Mouse (Mus musculus): ENCODE measurements at regions not wholly inside any gene's neighbourhood (a gene's known extent, or its start where the extent isn't known, plus 50 kb on each side); places are given as distances from the start of the nearest gene placed in this dataset.

DNA sequence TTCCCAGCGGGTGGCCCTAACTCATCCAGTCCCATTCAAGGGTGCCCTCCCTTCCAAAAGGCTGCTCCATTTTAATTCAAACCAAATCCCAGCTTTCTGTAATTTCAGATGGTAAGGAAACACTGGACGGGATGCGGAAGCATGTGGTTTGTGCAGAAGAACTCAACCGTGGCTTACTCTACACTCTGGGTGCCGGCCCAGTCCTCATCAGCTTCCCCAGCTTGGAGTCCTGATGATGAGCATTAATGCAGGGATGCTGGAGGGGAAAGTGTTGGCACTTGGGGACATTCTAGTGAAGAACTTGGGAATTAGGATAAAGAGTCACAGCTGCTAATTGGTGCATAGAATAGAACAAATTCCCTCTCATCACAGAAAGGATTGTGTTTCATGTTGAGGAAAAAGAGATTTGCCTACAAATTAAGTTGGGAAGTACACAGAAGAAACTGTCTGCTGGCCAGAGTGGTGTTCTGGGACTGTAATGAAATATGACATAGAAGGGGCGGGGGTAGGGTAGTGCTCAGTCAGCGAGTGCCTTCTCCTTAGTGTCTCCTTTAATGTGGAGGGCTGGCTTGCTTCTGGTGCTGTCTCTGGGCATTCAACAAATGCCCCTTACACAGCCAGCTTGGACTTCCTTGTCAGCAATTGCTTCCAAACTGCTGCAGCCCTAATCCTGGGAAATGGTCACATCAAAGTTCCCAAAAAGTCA is 285.0 kb upstream of the Bmper start:
- DNase-seq (ENCODE audit: low spot score in 2 of 2): peak in 1 of 2 experiments; percentile 24

DNA sequence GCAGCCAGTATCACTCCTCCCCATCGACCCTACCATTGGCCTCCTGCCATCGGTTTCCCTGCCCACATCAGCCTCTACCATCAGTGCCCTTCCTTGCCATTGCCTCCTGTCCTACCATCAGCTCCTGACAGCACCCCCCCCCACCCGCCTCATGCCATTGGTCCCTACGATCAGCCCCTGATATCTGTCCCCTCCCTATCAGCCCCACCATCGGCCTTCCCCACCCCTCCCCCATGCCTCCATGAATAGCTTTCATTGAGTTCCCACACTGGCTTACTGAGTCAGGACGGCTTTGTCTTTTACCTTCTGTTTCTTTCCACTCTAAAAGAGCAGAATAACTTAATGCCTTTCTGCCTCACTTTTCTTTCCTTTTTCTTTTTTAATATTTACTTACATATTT is 277.9 kb upstream of the Bmper start:
- no peak for DNase-seq (ENCODE audit: low spot score in 2 of 2)

DNA sequence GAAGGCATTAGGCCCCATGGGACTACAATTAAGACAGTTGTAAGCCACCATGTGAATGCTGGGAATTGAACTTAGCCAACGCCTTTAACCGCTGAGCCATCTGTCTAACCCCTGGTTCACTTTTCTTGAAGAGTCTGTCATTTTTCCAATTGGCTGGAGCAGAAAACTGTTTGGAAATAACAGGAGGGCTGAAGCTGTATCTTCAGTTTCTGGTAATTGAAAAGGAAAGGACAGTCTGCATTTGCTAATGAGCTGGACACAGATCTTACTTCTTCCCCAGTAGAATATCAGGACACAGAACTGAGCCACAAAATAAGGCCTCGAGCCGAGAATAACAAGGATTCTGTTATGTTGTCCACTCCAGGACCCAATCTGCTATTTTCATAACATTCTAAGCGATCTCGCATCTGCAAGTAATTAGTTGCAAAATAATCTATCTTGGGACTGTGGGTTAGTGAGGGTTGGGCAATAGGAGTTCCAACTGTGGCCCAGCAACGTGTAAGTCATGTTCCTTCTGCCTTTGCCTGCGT is 277.4 kb upstream of the Bmper start:
- no peak for DNase-seq (ENCODE audit: low spot score in 2 of 2)

DNA sequence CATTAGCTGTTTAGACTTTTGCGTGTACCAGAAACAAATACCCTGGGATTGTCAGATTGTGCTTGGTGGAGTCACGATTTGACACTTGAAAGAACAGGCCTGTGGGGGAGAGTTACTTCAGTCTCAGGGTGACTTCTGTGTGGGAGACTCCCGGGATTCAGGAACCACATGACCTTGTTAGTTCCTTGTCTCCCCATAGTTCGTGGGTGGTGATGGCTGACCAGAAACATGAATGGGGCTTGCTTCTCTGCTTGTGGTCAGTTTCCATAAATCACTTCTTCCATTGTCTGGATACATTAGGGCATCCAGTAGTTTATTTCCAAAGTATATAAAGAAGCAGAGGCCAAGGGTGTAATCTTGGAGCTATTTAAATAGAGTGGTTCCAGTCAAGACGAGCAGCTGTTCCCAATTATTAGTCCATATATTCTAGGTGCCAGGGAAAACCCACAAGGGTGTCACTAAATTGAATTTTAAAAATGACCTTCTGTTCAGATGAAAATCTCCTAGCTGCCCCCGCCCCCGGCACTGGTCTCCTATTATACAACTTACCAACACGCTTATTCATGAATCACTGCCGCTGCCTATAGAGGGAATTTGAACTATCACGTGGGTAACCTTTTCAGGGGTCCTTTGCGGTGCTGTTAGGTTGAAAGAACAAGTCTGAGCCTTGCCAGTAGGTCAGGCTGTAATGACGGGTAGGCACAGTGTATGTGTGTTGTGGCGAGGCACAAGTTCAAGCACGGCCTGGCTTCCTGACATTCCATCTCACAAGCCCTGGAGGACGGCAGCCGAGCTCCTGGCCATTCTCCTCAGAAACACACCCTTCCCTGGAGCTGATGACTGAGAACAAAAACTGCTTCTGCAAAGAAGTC is 270.1 kb upstream of the Bmper start:
- DNase-seq (ENCODE audit: low spot score in 2 of 2): no peak

DNA sequence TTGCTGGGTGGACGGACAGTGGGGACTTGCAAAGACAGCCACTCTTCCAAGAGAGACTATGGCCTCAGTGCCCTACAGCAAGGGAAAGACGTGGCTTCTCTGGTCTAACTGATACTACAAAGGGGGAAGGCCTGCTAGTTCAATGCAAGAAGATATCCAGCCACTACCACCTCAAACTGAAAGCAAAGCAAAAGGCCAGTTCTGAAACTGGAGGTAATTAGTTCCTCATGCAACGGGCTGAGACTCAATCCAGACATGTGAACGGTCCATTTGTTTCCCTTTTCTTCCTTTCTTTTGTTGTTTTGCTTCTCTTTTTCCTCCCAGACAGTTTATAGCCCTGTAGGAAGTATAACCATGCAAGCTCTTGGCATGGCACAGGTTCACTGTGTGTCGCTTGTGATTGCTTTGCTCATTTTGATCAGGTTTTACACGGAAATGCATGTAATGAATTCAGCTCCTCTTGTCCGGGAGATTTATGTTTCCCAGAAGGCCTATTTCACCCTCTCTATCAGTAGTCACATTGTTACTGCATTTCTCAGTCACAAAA is 260.5 kb upstream of the Bmper start:
- no peak for DNase-seq (ENCODE audit: low spot score in 2 of 2)

DNA sequence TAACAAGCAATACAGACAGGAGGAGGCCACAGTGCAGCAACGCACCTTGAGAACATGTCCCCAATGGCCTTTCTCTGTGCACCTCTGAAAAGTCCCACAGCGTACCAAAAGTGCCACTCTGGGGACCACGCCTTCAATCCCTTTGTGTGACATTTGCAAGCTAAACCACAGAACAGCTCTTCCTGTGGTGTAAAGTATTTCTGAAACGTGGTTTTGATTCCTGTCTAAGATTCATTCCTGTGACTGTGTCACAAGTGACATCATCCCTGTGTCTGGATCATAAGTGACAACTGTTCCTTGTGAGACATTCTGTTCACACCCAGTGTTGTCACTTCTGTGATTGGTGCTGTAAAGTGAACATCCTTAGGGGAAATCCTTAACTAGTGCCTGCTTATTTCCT is 251.6 kb upstream of the Bmper start:
- no peak for DNase-seq (ENCODE audit: low spot score in 2 of 2)

DNA sequence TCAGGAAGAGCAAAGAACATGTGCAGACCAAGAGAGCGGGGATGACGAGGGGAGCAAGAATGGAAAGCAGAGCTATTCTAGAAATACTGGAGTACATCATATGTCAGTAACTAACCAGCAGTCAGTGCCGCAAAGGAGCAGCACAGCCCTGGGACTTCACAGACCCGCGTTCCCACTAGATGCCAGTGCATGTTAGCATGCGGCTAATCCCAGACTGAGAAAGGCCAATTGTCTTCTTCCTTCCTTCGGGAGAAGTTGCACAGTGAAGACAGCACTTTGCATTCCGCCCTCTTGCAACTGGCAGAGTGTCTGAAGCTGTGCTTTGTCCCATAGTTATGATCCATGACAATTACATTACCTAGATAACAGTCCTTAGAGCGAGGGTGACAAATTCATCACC is 246.1 kb upstream of the Bmper start:
- no peak for DNase-seq (ENCODE audit: low spot score in 2 of 2)

DNA sequence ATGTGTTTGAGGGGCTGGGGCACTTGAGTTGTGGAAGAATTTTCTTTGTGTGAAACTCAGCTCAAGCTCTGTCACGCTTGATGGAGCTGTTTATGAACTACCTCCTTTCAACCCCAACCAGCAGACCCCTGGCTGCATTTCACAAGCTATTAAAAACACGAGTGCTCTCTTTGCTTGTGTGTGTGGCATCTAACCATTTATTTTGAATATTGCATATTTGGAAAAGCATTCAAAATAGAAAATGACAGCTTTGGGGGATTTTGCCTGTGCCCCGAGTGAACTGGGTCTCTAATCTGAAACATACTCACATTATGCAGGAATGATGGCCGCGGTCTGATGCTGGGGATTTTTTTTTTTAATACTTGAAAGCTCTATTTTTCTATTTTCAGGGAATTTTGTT is 243.2 kb upstream of the Bmper start:
- no peak for DNase-seq (ENCODE audit: low spot score in 2 of 2)

DNA sequence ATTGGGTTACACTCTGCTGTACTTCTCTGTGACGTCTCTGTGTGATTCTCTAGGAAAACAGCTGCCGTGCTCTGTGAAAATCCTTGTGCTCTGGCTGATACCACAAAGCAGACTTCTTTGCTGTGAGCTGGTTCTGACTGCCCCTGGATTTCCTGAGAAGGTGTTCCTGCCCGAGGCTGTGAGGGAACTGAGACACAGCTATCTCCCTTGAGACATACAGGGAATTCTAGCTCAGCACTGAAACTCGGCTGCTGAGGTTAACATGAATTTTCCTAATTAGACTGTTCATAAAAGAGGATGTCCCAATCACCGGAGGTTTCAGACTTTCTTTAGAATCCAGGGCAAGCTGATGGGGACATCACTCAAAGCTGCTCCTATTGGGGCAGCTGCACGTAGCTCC is 233.4 kb upstream of the Bmper start:
- DNase-seq (ENCODE audit: low spot score in 2 of 2): no peak

DNA sequence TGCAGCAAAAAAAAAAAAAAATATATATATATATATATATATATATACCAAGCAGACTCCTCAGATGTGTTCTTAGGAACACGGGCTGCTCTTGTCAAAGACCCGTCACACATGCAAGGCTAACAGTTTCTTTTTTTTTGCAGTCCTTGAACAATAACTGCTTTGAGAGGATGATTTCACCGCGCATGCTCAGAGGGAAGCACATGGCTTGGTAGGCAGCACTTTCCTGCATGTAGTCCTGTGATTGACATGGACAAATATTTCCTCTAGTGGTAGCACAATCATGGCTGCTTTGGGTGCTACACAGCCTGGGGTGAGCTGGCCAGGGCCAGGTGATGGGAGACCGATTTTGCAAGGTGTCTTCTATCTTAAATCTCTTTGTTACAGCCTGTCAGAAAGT is 229.3 kb upstream of the Bmper start:
- DNase-seq (ENCODE audit: low spot score in 2 of 2): no peak

DNA sequence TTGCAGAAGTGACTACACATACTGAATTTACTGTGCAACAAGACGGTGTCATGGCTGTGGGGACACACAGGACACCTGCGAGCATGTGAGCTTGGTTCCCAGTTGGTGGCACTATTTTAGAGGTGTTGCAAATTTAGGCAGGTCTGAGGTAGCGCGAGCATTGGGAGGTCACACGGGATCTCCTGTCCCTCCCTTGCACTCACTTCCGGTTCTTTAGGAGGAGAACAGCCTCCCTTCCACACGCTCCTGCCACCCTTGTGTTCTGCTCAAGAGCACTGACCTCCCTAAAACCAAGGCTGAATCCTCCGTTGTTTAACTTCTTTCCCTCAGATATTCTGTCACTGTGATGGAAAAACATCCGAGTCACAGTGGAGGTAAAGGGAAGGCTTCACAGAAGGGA is 227.3 kb upstream of the Bmper start:
- no peak for DNase-seq (ENCODE audit: low spot score in 2 of 2)

DNA sequence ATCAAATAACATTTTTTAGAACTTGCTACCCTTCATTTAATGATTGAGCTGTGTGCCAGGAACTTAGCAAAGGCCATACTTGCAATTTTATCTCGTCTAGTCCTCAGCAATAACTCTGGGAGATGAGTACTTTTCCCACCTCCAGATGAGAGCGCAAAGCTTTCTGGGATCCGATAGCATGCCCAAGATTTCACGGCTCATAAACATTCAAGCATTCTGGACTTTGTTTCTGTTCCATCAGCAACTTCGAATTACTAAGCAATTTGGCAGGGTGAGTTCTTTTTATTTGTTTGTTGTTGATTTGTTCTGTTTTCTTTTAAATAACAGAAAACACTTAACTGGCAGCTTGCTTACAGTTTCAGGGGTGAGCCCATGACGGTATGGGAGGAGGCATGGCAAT is 224.6 kb upstream of the Bmper start:
- DNase-seq (ENCODE audit: low spot score in 2 of 2): no peak

DNA sequence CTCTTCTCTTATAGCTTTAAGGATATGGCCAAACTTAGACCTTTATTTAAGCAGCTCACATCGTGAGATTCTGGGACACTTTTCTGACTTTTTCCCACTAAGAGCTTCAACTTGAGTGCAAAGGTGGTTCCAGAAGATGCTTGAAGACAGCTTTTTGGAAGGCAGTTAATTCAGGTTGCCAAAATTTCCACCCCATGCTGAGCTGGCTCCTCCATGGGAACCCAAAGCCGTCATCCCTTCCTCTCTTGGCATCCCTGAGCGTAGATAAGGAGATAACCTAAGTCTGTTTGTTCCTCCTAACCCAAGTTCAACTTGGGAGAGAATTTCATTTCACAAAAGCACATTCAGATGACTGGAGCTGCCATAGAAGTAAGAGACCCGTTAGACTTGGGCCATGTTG is 223.7 kb upstream of the Bmper start:
- DNase-seq (ENCODE audit: low spot score in 2 of 2): no peak

DNA sequence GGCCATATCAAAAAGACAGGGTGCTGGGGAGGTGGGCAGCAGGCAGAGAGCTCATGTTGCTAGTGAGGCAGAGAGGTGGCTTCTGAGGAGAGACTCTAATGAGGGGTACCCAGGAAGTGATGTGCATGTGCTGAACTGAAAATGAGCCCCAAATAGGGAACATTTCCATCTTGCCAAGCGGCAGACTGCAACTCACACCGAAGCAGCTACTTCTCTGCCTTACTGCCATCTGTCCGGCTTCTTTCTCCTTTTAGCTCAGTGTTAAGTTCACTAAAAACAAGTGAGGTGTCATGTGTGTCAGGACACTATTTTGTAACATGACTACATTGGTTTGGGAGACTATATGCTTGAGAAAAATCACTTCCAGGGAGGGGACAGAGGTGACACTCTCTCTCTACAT is 222.7 kb upstream of the Bmper start:
- peak in 1 of 2 experiments; percentile 24 for DNase-seq (ENCODE audit: low spot score in 2 of 2)

DNA sequence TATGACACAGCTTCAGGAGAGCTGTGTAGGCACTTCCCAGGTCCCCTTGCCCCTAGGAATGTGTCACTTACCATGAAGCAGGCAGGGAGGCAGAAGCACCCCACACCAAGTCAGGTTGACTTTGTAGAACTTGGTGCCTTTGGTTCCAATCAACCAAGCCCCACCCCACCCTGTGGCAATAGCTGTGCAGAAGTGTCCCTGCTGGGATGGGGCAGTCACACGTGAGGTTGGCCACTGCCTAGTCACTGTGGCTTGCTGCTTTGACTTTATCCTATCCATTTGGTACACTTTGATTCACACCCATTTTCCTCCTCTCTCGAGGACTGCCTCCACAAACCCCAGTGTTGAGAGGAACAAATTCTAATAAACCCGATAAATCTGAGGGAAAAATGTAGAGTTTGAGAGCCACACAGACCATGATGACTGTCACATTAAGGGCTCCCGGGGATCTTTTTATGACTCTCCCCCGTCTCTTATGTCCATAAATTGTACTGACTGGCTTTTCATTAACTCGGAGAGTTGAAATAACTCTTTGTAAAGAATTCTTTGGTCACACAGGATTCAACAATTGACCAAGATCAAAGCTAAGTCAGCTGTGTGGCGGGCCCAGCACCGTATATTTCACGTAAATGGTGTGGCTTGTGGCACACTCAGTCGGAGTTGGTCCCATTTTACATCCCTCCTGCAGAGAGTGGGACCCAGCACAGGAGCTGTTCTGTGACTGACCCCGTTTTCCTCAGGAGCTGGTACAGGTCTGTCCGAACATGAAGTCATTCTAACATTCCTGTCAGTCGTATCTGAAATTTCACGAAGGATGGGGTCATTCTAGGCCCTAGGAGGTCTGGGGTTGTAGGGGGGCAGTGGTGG is 219.4 kb upstream of the Bmper start:
- no peak for DNase-seq (ENCODE audit: low spot score in 2 of 2)

DNA sequence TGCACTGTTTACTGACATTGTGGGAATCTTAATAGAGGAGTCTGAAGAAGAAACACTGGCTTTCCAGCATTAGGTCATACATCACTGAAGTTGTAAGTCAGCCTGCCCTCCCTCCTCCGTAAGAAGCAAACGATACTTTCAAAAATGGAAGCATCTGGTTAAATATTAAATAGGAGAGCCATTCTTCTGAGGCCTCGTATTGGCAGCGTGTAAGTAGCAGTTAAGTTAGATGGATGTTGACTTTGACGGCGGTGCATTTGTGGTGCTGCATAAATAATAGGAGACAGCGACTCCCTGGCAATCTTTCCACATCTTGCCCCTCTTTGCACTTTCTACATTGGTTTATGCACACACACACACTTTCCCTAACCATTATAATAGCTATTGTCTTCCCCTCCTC is 217.9 kb upstream of the Bmper start:
- no peak for DNase-seq (ENCODE audit: low spot score in 2 of 2)

DNA sequence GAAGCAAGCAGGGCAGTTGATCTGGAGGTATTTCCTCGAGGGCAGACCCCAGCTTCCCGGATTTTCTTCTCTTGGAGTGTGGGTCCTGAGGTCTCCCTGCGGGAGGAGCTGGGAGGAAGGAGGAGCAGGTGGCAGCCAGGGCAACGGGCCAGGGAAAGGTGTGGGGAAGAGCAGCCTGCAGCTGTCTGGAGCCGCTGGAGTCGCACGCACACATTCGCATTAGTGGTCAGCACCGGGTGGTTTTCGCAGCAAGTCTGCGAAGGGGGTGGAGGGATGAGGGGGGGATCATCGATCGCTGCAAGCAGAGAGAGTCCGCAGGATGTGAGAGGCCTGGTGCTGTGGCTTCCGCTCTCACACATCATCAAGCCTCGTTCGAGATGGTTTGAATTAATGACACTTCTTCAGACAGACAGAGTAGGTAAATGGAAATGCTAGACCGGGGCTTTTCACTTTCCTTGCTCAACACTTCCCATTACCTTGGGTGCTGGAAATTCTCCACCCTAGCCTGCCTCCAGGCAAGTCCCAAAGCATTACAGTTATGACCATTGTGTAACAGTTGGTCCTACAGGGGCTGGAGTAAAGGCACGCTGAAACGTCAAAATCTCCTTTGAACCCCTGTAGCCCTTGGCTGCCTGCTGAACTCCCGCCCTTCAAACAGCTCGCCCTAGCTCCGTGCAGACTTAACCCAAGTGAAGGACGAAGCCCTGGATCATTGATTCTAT is 213.3 kb upstream of the Bmper start:
- no peak for DNase-seq (ENCODE audit: low spot score in 2 of 2)

DNA sequence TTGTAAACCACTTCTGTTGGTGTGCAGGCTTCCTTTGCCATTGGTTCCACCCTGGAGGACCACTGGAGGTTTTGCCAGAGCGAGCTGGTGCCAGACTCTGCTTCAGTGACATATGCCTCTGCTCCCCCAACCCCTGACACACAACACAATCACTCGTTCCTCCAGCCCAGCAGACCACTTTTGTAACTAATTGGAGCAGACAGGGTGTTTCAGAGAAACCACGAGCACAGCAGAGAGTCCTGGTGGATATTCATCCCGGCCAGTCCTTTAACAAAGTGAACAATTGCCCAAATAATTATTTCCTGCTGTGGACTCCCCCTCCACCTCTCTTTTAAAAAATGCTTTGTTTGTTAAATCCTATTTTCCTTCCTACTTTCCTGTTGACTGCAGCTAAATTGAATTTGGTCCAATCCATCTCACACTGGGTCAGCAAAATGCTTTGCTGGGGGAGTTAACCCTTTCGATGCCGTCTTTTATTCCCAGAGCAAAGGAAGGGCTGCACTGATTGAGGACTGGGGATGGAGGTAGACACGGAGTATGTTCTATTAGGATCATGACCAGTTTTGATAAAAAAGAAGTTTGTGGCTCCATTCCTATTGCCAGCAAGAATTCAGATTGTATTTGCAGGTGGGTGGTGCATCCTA is 211.4 kb upstream of the Bmper start:
- no peak for DNase-seq (ENCODE audit: low spot score in 2 of 2)

DNA sequence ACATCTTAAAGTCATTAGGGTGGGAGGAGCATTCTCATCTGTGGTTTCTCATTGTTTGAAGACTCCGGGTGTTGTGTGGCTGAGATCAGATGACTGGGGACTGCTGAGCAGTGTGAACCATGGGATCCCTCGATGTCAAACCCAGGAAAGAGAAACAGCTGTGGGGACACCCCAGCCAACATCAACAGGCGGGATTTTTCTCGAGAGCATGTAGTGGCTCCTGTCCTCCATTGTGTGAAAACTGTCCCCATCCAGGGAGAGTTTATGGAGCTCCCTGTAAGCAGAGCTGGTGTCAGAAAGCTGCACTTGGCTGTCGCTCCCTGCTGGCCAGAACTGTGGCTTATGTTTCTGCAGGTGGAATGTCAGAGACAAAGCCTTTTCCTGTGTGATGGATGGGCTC is 210.7 kb upstream of the Bmper start:
- no peak for DNase-seq (ENCODE audit: low spot score in 2 of 2)

DNA sequence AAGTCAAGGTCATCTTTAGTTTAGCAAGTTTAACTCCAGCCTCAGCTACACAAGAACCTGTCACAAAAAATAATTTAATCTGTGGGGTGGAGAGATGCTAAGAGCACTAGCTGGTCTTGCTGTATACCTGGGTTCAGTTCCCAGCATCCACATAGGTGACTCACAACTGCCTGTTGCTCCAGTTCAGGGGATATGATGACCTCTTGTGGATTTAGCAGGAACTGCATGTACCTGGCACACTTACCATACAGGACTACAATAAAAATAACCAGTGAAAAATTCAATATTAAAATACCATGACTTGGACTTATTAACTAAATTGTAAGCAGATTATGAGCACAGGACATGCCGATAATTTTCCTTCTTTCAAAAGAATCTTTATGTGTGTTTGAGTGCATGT is 206.1 kb upstream of the Bmper start:
- no peak for DNase-seq (ENCODE audit: low spot score in 2 of 2)

DNA sequence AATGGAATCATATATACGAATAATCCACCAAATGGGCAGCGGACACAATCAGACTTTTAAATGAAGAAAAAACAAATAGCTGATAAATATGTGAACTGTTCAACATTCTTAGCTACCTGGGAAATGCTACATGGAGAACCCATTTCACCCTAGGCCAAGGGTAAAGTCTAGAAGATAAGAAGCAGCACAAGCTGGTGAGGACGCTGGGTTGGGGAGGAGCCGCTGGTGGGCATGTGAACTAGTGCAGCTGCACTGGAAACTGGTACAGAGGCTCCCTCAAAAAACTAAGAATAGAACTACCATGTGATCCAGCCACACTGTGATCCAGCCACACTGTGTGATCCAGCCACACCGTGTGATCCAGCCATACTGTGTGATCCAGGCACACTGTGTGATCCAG is 198.8 kb upstream of the Bmper start:
- no peak for DNase-seq (ENCODE audit: low spot score in 2 of 2)
